Mouse (Mus musculus) hindbrain, embryonic 16.5 days (tissue): ENCODE measurements at regions not wholly inside any gene's neighbourhood (a gene's known extent, or its start where the extent isn't known, plus 50 kb on each side); places are given as distances from the start of the nearest gene placed in this dataset.
"Not testable (repeated sequence)": the region's sequence is repeated elsewhere in the genome, so short reads cannot be mapped to it uniquely, and the experiment has no call there.

Source experiments
- ATAC-seq: fragments of 200-750 bp; cut with Nextera tagmentation; 2 replicates; pipeline ENCODE4 v1.8.0; 2017; ENCODE audit warnings: moderate TSS enrichment, moderate library complexity
- H3K27ac ChIP-seq: fragments of 300-500 bp; sonication (generic); 2 replicates; pipeline ENCODE4 v1.5.1; 2014; ENCODE audit warnings: low read depth, mild to moderate bottlenecking, control low read depth, low read length, moderate library complexity
- H3K27me3 ChIP-seq: fragments of 300-500 bp; sonication (generic); replicated peaks from 2 replicates; pipeline ENCODE4 v1.6.1; 2014; ENCODE audit warnings: low read length; ENCODE audit not compliant: control insufficient read depth, insufficient read depth
- H3K36me3 ChIP-seq: fragments of 300-500 bp; sonication (generic); 2 replicates; pipeline ENCODE4 v1.6.1; 2014; ENCODE audit warnings: mild to moderate bottlenecking, low read length, moderate library complexity, mixed read lengths; ENCODE audit not compliant: control insufficient read depth, insufficient read depth
- H3K4me1 ChIP-seq: fragments of 300-500 bp; sonication (generic); 2 replicates; pipeline ENCODE4 v1.6.1; 2014; ENCODE audit warnings: low read depth, low read length; ENCODE audit not compliant: control insufficient read depth, insufficient read depth
- H3K4me2 ChIP-seq: fragments of 300-500 bp; sonication (generic); 2 replicates; pipeline ENCODE4 v1.6.1; 2014; ENCODE audit warnings: mild to moderate bottlenecking, low read length, control low read depth, moderate library complexity
- H3K4me3 ChIP-seq: fragments of 300-500 bp; sonication (generic); 2 replicates; pipeline ENCODE4 v1.5.1; 2014; ENCODE audit warnings: mild to moderate bottlenecking, low read length, control low read depth, moderate library complexity
- H3K9ac ChIP-seq: fragments of 300-500 bp; sonication (generic); 2 replicates; pipeline ENCODE4 v1.6.1; 2014; ENCODE audit warnings: low read depth, mild to moderate bottlenecking, control low read depth, low read length, moderate library complexity
- H3K9me3 ChIP-seq: fragments of 300-500 bp; sonication (generic); 2 replicates; pipeline ENCODE4 v1.6.1; 2014; ENCODE audit warnings: mild to moderate bottlenecking, low read length, moderate library complexity; ENCODE audit not compliant: control insufficient read depth
- WGBS: fragments of 180-500 bp; shearing (Covaris S2); extraction: QIAGEN DNeasy Blood & Tissue Kit; methylation state at CpG from one replicate; pipeline ENCODE4 v1.1.7; 2014; 5-methylcytosine and 5-hydroxymethylcytosine counted together

GRCm38 (mm10) chr9:6845281-6845680, 339.0 kb downstream of the Dync2h1 start:
- WGBS, result 86% methylated on average over 2 of the region's 2 CpGs
- H3K9ac ChIP-seq, H3K27ac ChIP-seq, ATAC-seq, H3K4me3 ChIP-seq, H3K36me3 ChIP-seq, H3K4me2 ChIP-seq, H3K9me3 ChIP-seq, H3K27me3 ChIP-seq, H3K4me1 ChIP-seq: not testable (repeated sequence)

- H3K4me1 ChIP-seq, H3K36me3 ChIP-seq, H3K9ac ChIP-seq, H3K27me3 ChIP-seq, ATAC-seq, H3K4me3 ChIP-seq, H3K4me2 ChIP-seq, H3K9me3 ChIP-seq, H3K27ac ChIP-seq: not testable (repeated sequence)
- WGBS, result 83% methylated on average over 5 of the region's 5 CpGs
Observed at GRCm38 (mm10) chr9:6834936-6835335, 349.3 kb downstream of the Dync2h1 start.

- Histone ChIP-seq H3K36me3 (no peaks in the 10 kb centered on the region), H3K9me3 (no peaks in the 10 kb centered on the region), H3K27ac (no peak overlapping the region), H3K9ac (no peak overlapping the region), H3K27me3 (no peaks in the 10 kb centered on the region), H3K4me3 (no peak overlapping the region), H3K4me2 (no peak overlapping the region), H3K4me1 (no peaks in the 10 kb centered on the region)
- WGBS, result 69% methylated on average over 5 of the region's 5 CpGs
- no peak for ATAC-seq
Observed at GRCm38 (mm10) chr9:6834470-6834869, 349.8 kb downstream of the Dync2h1 start.

GRCm38 (mm10) chr9:6832862-6833261, 351.4 kb downstream of the Dync2h1 start:
- Histone ChIP-seq H3K4me2 (no peak overlapping the region), H3K9me3 (no peaks in the 10 kb centered on the region), H3K9ac (no peak overlapping the region), H3K36me3 (no peaks in the 10 kb centered on the region), H3K4me3 (no peak overlapping the region), H3K27ac (no peak overlapping the region), H3K27me3 (no peaks in the 10 kb centered on the region), H3K4me1 (no peaks in the 10 kb centered on the region)
- no peak for ATAC-seq
- 31% methylated on average over 2 of the region's 2 CpGs for whole genome bisulfite sequencing

- not testable (repeated sequence) for H3K27me3 ChIP-seq, H3K4me1 ChIP-seq, H3K27ac ChIP-seq, ATAC-seq, H3K4me2 ChIP-seq, H3K36me3 ChIP-seq, H3K4me3 ChIP-seq, H3K9me3 ChIP-seq, H3K9ac ChIP-seq
- 56% methylated on average over 6 of the region's 6 CpGs for WGBS
Observed at GRCm38 (mm10) chr9:6831642-6832041, 352.6 kb downstream of the Dync2h1 start.

GRCm38 (mm10) chr9:6826581-6826980, 357.7 kb downstream of the Dync2h1 start:
- ATAC-seq, result peak; percentile 76; the same call in 1 of the 2 replicates
- 80% methylated on average over 3 of the region's 3 CpGs for WGBS
- Histone ChIP-seq H3K4me1 (no peaks in the 10 kb centered on the region), H3K4me3 (no peak overlapping the region), H3K27ac (no peak overlapping the region), H3K36me3 (no peaks in the 10 kb centered on the region), H3K27me3 (no peaks in the 10 kb centered on the region), H3K9me3 (no peaks in the 10 kb centered on the region), H3K4me2 (no peak overlapping the region), H3K9ac (no peak overlapping the region)

GRCm38 (mm10) chr9:6825609-6826008, 358.6 kb downstream of the Dync2h1 start:
- Histone ChIP-seq H3K4me3 (no peak overlapping the region), H3K9ac (no peak overlapping the region), H3K27ac (no peak overlapping the region), H3K27me3 (no peaks in the 10 kb centered on the region), H3K4me1 (no peaks in the 10 kb centered on the region), H3K9me3 (no peaks in the 10 kb centered on the region), H3K36me3 (no peaks in the 10 kb centered on the region), H3K4me2 (no peak overlapping the region)
- ATAC-seq, result no peak

- ATAC-seq, H3K4me1 ChIP-seq, H3K36me3 ChIP-seq, H3K9ac ChIP-seq, H3K27me3 ChIP-seq, H3K4me2 ChIP-seq, H3K27ac ChIP-seq, H3K4me3 ChIP-seq, H3K9me3 ChIP-seq: not testable (repeated sequence)
- 71% methylated on average over 1 of the region's 1 CpGs for WGBS
Observed at GRCm38 (mm10) chr9:6823946-6824345, 360.3 kb downstream of the Dync2h1 start.

- Histone ChIP-seq H3K27ac (no peak overlapping the region), H3K9me3 (no peaks in the 10 kb centered on the region), H3K9ac (no peak overlapping the region), H3K27me3 (no peaks in the 10 kb centered on the region), H3K36me3 (no peaks in the 10 kb centered on the region), H3K4me2 (no peak overlapping the region), H3K4me1 (no peaks in the 10 kb centered on the region), H3K4me3 (no peak overlapping the region)
- ATAC-seq, result no peak
- WGBS, result 81% methylated on average over 1 of the region's 1 CpGs
Observed at GRCm38 (mm10) chr9:6823536-6823935, 360.7 kb downstream of the Dync2h1 start.

GRCm38 (mm10) chr9:6776671-6777070, 407.6 kb downstream of the Dync2h1 start:
- Histone ChIP-seq H3K9me3 (no peaks in the 10 kb centered on the region), H3K36me3 (no peaks in the 10 kb centered on the region), H3K9ac (no peak overlapping the region), H3K27ac (no peak overlapping the region), H3K27me3 (no peaks in the 10 kb centered on the region), H3K4me1 (no peaks in the 10 kb centered on the region), H3K4me2 (no peak overlapping the region), H3K4me3 (no peak overlapping the region)
- no peak for ATAC-seq
- WGBS, result 48% methylated on average over 2 of the region's 2 CpGs
